ENCODE assay signal across 22 mouse cellular contexts in the genomic region with DNA sequence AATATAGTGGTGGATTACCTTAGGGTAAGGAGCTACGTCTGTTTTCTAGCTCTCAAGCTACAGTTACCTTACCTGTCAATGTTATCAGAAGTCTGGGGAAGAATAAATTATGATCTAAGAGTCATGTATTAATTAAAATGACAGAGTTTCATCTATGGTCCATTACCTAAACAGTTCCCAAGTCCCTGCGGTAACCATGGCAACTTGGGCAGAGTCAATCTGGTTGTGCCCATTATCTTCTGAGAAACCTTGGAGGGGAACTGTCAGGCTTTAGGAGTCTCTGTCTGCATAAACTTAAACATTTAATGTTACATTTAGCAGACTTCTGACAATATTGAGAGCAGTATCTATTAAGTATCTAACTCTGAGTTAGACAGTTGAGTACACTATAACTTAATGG.
A peak's percentile ranks its signal among the peaks of the same experiment; 100 is the strongest.
DNase-seq lines count a peak whose midpoint lies in the region; ATAC-seq and TF ChIP-seq lines count a peak whose summit lies in the region.
"Had no signal": no experiment of that assay in that cellular context is flagged by ENCODE, and none has a peak within 500 bp of the region (broad histone marks: within the 10 kb centered on the region; RNA-seq: fewer than 3 reads in every experiment).

No protein-coding gene starts in this region.

- peak; percentile 20 for DNase-seq in limb, embryonic 11.5 days (ENCODE audit: low spot score)
- DNase-seq in limb, embryonic 10.5 days (ENCODE audit: low spot score) = no peak
- peak; percentile 22 for DNase-seq in hindbrain, embryonic 11.5 days (ENCODE audit: low spot score)
- peak; percentile 48 for DNase-seq in hindbrain, postnatal 0 days (ENCODE audit: low spot score)
- peak; percentile 30 for DNase-seq in midbrain, postnatal 0 days (ENCODE audit: low spot score)
- no peak for DNase-seq in left cerebral cortex, postnatal 14 days (ENCODE audit: low spot score in 2 of 2)
- DNase-seq in frontal cortex, postnatal 14 days (ENCODE audit: low spot score in 2 of 2) = no peak
- DNase-seq in adrenal gland, postnatal 14 days = no peak
- DNase-seq: adrenal gland, postnatal 36 days; cerebellum, adult 11 months; cerebellum, postnatal 10 days; gastrocnemius, adult 2 months; kidney, adult 9 months; kidney, postnatal 36 days; layer of hippocampus, adult 9-11 months; right cerebral cortex, adult 18-20 months; right cerebral cortex, postnatal 4 days; thymus, adult 2 months had no signal

- peaks cover 2% of the 10 kb centered on the region; the same call in 1 of the 2 replicates for H3K4me1 ChIP-seq in limb, embryonic 11.5 days (ENCODE audit: control insufficient read depth, insufficient read depth, low read length)
- peaks cover 32% of the 10 kb centered on the region for H3K4me1 ChIP-seq in limb, embryonic 10.5 days
- no peaks in the 10 kb centered on the region for H3K4me1 ChIP-seq in hindbrain, embryonic 11.5 days (replicated peaks; ENCODE audit: control insufficient read depth, insufficient read depth, low read length)
- H3K4me1 ChIP-seq in hindbrain, postnatal 0 days (ENCODE audit: insufficient read depth, low read length) = no peaks in the 10 kb centered on the region
- no peaks in the 10 kb centered on the region for H3K4me1 ChIP-seq in midbrain, postnatal 0 days (ENCODE audit: insufficient read depth, low read length)

- H3K27me3 ChIP-seq in limb, embryonic 11.5 days (ENCODE audit: control insufficient read depth, insufficient read depth, low read length) = no peaks in the 10 kb centered on the region
- no peaks in the 10 kb centered on the region for H3K27me3 ChIP-seq in limb, embryonic 10.5 days (ENCODE audit: low read depth, poor library complexity, severe bottlenecking)
- H3K27me3 ChIP-seq in hindbrain, embryonic 11.5 days (ENCODE audit: control insufficient read depth, insufficient read depth, low read length) = no peaks in the 10 kb centered on the region
- H3K27me3 ChIP-seq in hindbrain, postnatal 0 days (ENCODE audit: insufficient read depth, low read length) = no peaks in the 10 kb centered on the region
- H3K27me3 ChIP-seq in midbrain, postnatal 0 days (ENCODE audit: insufficient read depth, low read length) = no peaks in the 10 kb centered on the region
- H3K27me3 ChIP-seq: forebrain, embryonic 13.5 days had no signal

- no peaks in the 10 kb centered on the region for H3K9me3 ChIP-seq in limb, embryonic 11.5 days (ENCODE audit: control insufficient read depth, low read length)
- no peaks in the 10 kb centered on the region for H3K9me3 ChIP-seq in limb, embryonic 10.5 days (replicated peaks)
- no peaks in the 10 kb centered on the region for H3K9me3 ChIP-seq in hindbrain, embryonic 11.5 days (ENCODE audit: control insufficient read depth, low read length)
- H3K9me3 ChIP-seq in hindbrain, postnatal 0 days (ENCODE audit: low read length) = no peaks in the 10 kb centered on the region
- H3K9me3 ChIP-seq in midbrain, postnatal 0 days (ENCODE audit: low read length) = no peaks in the 10 kb centered on the region
- H3K9me3 ChIP-seq: forebrain, embryonic 13.5 days; heart, embryonic 10.5 days had no signal

- TF ChIP-seq CTCF in hindbrain, postnatal 0 days (IDR thresholded peaks at IDR 0.05; ENCODE audit: low read depth) = no peak
- no peak for TF ChIP-seq CTCF in midbrain, postnatal 0 days (IDR thresholded peaks at IDR 0.05)

- ATAC-seq in limb, embryonic 11.5 days (ENCODE audit: insufficient number of reproducible peaks, low FRiP score, low TSS enrichment, low read depth) = 0 out of 2 replicates have a peak, but pooled peaks have one; percentile 19
- peak; percentile 45 for ATAC-seq in hindbrain, embryonic 11.5 days (ENCODE audit: low FRiP score)
- ATAC-seq in hindbrain, postnatal 0 days = peak; percentile 35; the same call in 1 of the 2 replicates
- 0 out of 2 replicates have a peak, but pooled peaks have one; percentile 26 for ATAC-seq in midbrain, postnatal 0 days (ENCODE audit: low FRiP score)
- ATAC-seq: CD4-positive, CD25-positive, alpha-beta regulatory T cell, adult 4 months; forebrain, embryonic 13.5 days; lung, postnatal 0 days had no signal

- H3K36me3 ChIP-seq in limb, embryonic 11.5 days (ENCODE audit: control insufficient read depth, insufficient read depth, low read length) = no peaks in the 10 kb centered on the region
- H3K36me3 ChIP-seq in limb, embryonic 10.5 days = no peaks in the 10 kb centered on the region
- no peaks in the 10 kb centered on the region for H3K36me3 ChIP-seq in hindbrain, embryonic 11.5 days (ENCODE audit: control insufficient read depth, insufficient read depth, low read length)
- no peaks in the 10 kb centered on the region for H3K36me3 ChIP-seq in hindbrain, postnatal 0 days (ENCODE audit: insufficient read depth, low read length)
- no peaks in the 10 kb centered on the region for H3K36me3 ChIP-seq in midbrain, postnatal 0 days (ENCODE audit: insufficient read depth, low read length)
- H3K36me3 ChIP-seq: heart, embryonic 10.5 days had no signal

- no peak overlapping the region for H3K9ac ChIP-seq in limb, embryonic 11.5 days (ENCODE audit: low read length)
- H3K9ac ChIP-seq in hindbrain, embryonic 11.5 days (ENCODE audit: low read depth, low read length) = no peak overlapping the region
- H3K9ac ChIP-seq in hindbrain, postnatal 0 days (replicated peaks; ENCODE audit: low read length) = no peak overlapping the region
- no peak overlapping the region for H3K9ac ChIP-seq in midbrain, postnatal 0 days (replicated peaks; ENCODE audit: low read length, poor library complexity, severe bottlenecking)
- H3K9ac ChIP-seq: forebrain, embryonic 13.5 days had no signal

- 57% methylated on average over 2 of the region's 2 CpGs for WGBS in limb, embryonic 11.5 days
- 59% methylated on average over 2 of the region's 2 CpGs for WGBS in limb, embryonic 10.5 days
- WGBS in hindbrain, embryonic 11.5 days = 53% methylated on average over 2 of the region's 2 CpGs
- WGBS in hindbrain, postnatal 0 days = 56% methylated on average over 2 of the region's 2 CpGs
- 65% methylated on average over 2 of the region's 2 CpGs for WGBS in midbrain, postnatal 0 days

- no peak overlapping the region for H3K4me2 ChIP-seq in limb, embryonic 11.5 days (ENCODE audit: low read depth, severe bottlenecking)
- H3K4me2 ChIP-seq in hindbrain, embryonic 11.5 days (replicated peaks; ENCODE audit: low read depth, low read length) = no peak overlapping the region
- H3K4me2 ChIP-seq in hindbrain, postnatal 0 days (ENCODE audit: low read depth, low read length) = no peak overlapping the region
- H3K4me2 ChIP-seq in midbrain, postnatal 0 days (ENCODE audit: low read depth, low read length, poor library complexity, severe bottlenecking) = no peak overlapping the region
- H3K4me2 ChIP-seq: forebrain, embryonic 13.5 days had no signal

- no peak overlapping the region for H3K27ac ChIP-seq in limb, embryonic 11.5 days (replicated peaks; ENCODE audit: low read depth, low read length)
- no peak overlapping the region for H3K27ac ChIP-seq in limb, embryonic 10.5 days
- no peak overlapping the region for H3K27ac ChIP-seq in hindbrain, embryonic 11.5 days (ENCODE audit: low read depth, low read length)
- no peak overlapping the region for H3K27ac ChIP-seq in hindbrain, postnatal 0 days
- no peak overlapping the region for H3K27ac ChIP-seq in midbrain, postnatal 0 days (ENCODE audit: low read depth, low read length)
- H3K27ac ChIP-seq: forebrain, embryonic 13.5 days; gastrocnemius, adult 2 months had no signal

- H3K4me3 ChIP-seq in limb, embryonic 11.5 days (ENCODE audit: low read depth, low read length) = no peak overlapping the region
- no peak overlapping the region for H3K4me3 ChIP-seq in limb, embryonic 10.5 days
- H3K4me3 ChIP-seq in hindbrain, embryonic 11.5 days (ENCODE audit: low read depth, low read length) = no peak overlapping the region
- H3K4me3 ChIP-seq in hindbrain, postnatal 0 days (ENCODE audit: low read length) = no peak overlapping the region
- no peak overlapping the region for H3K4me3 ChIP-seq in midbrain, postnatal 0 days (ENCODE audit: low read depth, low read length)
- H3K4me3 ChIP-seq: forebrain, embryonic 13.5 days; gastrocnemius, adult 2 months; heart, embryonic 10.5 days had no signal

- intact Hi-C loops in left cerebral cortex, postnatal 14 days (cut with DNase I) = no loop called here

Comparison
In these comparisons a context has a peak if more than half of its experiments do, and no peak if none do; other contexts are left out.
1. DNase-seq: peak in limb, embryonic 11.5 days (single experiment), hindbrain, embryonic 11.5 days (single experiment), hindbrain, postnatal 0 days (single experiment) and midbrain, postnatal 0 days (single experiment); none in limb, embryonic 10.5 days (single experiment), left cerebral cortex, postnatal 14 days (0 of 2), frontal cortex, postnatal 14 days (0 of 2) and adrenal gland, postnatal 14 days (single experiment).
2. Peak in every context shown above with its lines, with median percentiles within 50 percentile points of each other: ATAC-seq.